Mouse (Mus musculus) kidney, embryonic 15.5 days (tissue): ENCODE data around the gene Omt2b. TPM values are rescaled to one million over a fixed set of nuclear protein-coding genes. Genes with fewer than 3 reads are reported as not detected.
A peak's percentile ranks its signal among the peaks of the same experiment; 100 is the strongest.

ENCODE experiments used
- ATAC-seq: fragments of 200-750 bp; cut with Nextera tagmentation; replicated peaks from 2 replicates; pipeline ENCODE4 v1.8.0; 2017; ENCODE audit warnings: moderate TSS enrichment; ENCODE audit not compliant: low FRiP score
- H3K27ac ChIP-seq: fragments of 300-500 bp; sonication (generic); 2 replicates; pipeline ENCODE4 v1.5.1; 2015; ENCODE audit warnings: mild to moderate bottlenecking, inconsistent platforms
- H3K27me3 ChIP-seq: fragments of 300-500 bp; sonication (generic); 2 replicates; pipeline ENCODE4 v1.6.1; 2015; ENCODE audit warnings: inconsistent platforms
- H3K36me3 ChIP-seq: fragments of 300-500 bp; sonication (generic); 2 replicates; pipeline ENCODE4 v1.6.1; 2015; ENCODE audit warnings: inconsistent platforms
- H3K4me1 ChIP-seq: fragments of 300-500 bp; sonication (generic); 2 replicates; pipeline ENCODE4 v1.6.1; 2015; ENCODE audit warnings: inconsistent platforms
- H3K4me2 ChIP-seq: fragments of 300-500 bp; sonication (generic); 2 replicates; pipeline ENCODE4 v1.6.1; 2015; ENCODE audit warnings: moderate library complexity, mild to moderate bottlenecking, inconsistent platforms
- H3K4me3 ChIP-seq: fragments of 300-500 bp; sonication (generic); replicated peaks from 2 replicates; pipeline ENCODE4 v1.5.1; 2015; ENCODE audit warnings: mild to moderate bottlenecking, inconsistent platforms
- H3K9ac ChIP-seq: fragments of 300-500 bp; sonication (generic); 2 replicates; pipeline ENCODE4 v1.6.1; 2015; ENCODE audit warnings: mild to moderate bottlenecking, inconsistent platforms
- H3K9me3 ChIP-seq: fragments of 300-500 bp; sonication (generic); replicated peaks from 2 replicates; pipeline ENCODE4 v1.6.1; 2016; ENCODE audit warnings: inconsistent platforms
- WGBS: fragments of 180-500 bp; shearing (Covaris S2); methylation state at CpG from one replicate; pipeline ENCODE4 v1.1.7; 2015; ENCODE audit warnings: mixed read lengths; 5-methylcytosine and 5-hydroxymethylcytosine counted together
- polyA plus RNA-seq: library from polyadenylated mRNA; unstranded; fragments of >200 nt; fragmentation: Nextera tagmentation; extraction: Ambion mirVana; gene quantifications from 2 replicates; pipeline ENCODE4 v1.2.1, GENCODE M21; 2015

Omt2b gene
- polyA plus RNA-seq, 1 experiment from 2014 or later = not detected

DNA sequence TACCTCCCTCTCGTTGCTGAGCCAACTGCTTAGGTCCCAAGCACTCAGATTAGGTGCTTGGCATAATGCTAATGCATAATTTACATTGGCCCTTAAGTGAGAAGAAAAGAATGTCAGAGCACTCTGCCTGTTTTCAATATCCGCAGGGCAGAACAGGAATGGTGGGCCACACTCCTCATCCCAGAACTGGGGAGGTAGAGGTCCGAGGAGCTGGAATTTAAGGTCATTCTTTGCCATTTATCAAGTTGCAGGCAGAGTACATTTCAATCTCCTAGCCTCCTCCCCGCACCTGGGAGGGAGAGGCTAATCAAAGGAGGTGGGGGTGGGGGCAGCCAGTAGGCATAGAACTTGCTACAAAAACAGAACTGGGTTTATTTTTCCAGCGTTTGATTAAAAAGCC lies 47.0 kb downstream of the Omt2b start:
- no peak for ATAC-seq
- no peak overlapping the region for H3K4me2 ChIP-seq
- 32% methylated on average over 5 of the region's 5 CpGs for WGBS
- H3K27me3 ChIP-seq = peaks cover 6% of the 10 kb centered on the region; the same call in 1 of the 2 replicates
- no peak overlapping the region for H3K4me3 ChIP-seq
- H3K4me1 ChIP-seq = peaks cover 11% of the 10 kb centered on the region
- H3K36me3 ChIP-seq = no peaks in the 10 kb centered on the region
- H3K9ac ChIP-seq = no peak overlapping the region
- no peak overlapping the region for H3K27ac ChIP-seq
- no peaks in the 10 kb centered on the region for H3K9me3 ChIP-seq

- no peaks in the 10 kb centered on the region for H3K9me3 ChIP-seq
- H3K4me3 ChIP-seq = no peak overlapping the region
- H3K4me2 ChIP-seq = no peak overlapping the region
- H3K27ac ChIP-seq = no peak overlapping the region
- ATAC-seq = no peak
- peaks cover 6% of the 10 kb centered on the region; the same call in 1 of the 2 replicates for H3K27me3 ChIP-seq
- H3K9ac ChIP-seq = no peak overlapping the region
- 65% methylated on average over 1 of the region's 1 CpGs for whole genome bisulfite sequencing
- peaks cover 11% of the 10 kb centered on the region for H3K4me1 ChIP-seq
- H3K36me3 ChIP-seq = no peaks in the 10 kb centered on the region
Measured at GRCm38 (mm10) chr9:78374885-78375389, 47.5 kb downstream of the Omt2b start.

GRCm38 (mm10) chr9:78375486-78375885 lies 48.1 kb downstream of the Omt2b start:
- no peak overlapping the region for H3K9ac ChIP-seq
- no peak overlapping the region for H3K4me3 ChIP-seq
- peaks cover 11% of the 10 kb centered on the region for H3K4me1 ChIP-seq
- H3K36me3 ChIP-seq = no peaks in the 10 kb centered on the region
- H3K27me3 ChIP-seq = peaks cover 10% of the 10 kb centered on the region; the same call in 1 of the 2 replicates
- ATAC-seq = no peak
- WGBS = 70% methylated on average over 4 of the region's 4 CpGs
- H3K27ac ChIP-seq = no peak overlapping the region
- H3K4me2 ChIP-seq = no peak overlapping the region
- no peaks in the 10 kb centered on the region for H3K9me3 ChIP-seq

GRCm38 (mm10) chr9:78377546-78377945 lies 50.2 kb downstream of the Omt2b start:
- Histone ChIP-seq H3K4me2 (peak overlapping the region; percentile 65), H3K27me3 (peaks cover 10% of the 10 kb centered on the region; the same call in 1 of the 2 replicates), H3K4me1 (peaks cover 11% of the 10 kb centered on the region), H3K9ac (no peak overlapping the region), H3K4me3 (peak overlapping the region; percentile 34), H3K36me3 (no peaks in the 10 kb centered on the region), H3K27ac (no peak overlapping the region), H3K9me3 (no peaks in the 10 kb centered on the region)
- no peak for ATAC-seq
- 39% methylated on average over 8 of the region's 8 CpGs for WGBS

- Histone ChIP-seq H3K4me1 (peaks cover 11% of the 10 kb centered on the region), H3K9ac (0 out of 2 replicates have a peak within 1 kb of the TSS, but pooled peaks have one; percentile 26), H3K27ac (no peak within 1 kb of the TSS), H3K27me3 (peaks cover 10% of the 10 kb centered on the region; the same call in 1 of the 2 replicates), H3K36me3 (no peaks in the 10 kb centered on the region), H3K9me3 (no peaks in the 10 kb centered on the region), H3K4me3 (peak within 1 kb of the TSS; percentile 34), H3K4me2 (peak within 1 kb of the TSS; percentile 65)
- ATAC-seq = peak; percentile 75
- WGBS = 6% methylated on average over 17 of the region's 23 CpGs
Measured at GRCm38 (mm10) chr9:78378113-78378785, 50.9 kb downstream of the Omt2b start, which contains the start of gene Ooep. Ooep (minus strand) TSS chr9:78378725.

Other genes starting within 250 kb of the Omt2b start
- gene Fbxo9, start 218.5 kb upstream of the Omt2b start, polyA plus RNA-seq = 38.4 and 40.1 TPM in 2 replicates
- 24.2 and 25.0 TPM in 2 replicates for gene Ick, start 218.4 kb upstream of the Omt2b start, polyA plus RNA-seq
- 109 and 115 TPM in 2 replicates for gene Gsta4, start 144.8 kb upstream of the Omt2b start, polyA plus RNA-seq
- 0.27 and 1.3 TPM in 2 replicates for gene Gsta1, start 96.9 kb upstream of the Omt2b start, polyA plus RNA-seq
- 0.21 and 0.31 TPM in 2 replicates for gene Gm3776, start 70.5 kb upstream of the Omt2b start, polyA plus RNA-seq
- gene Gm10639, start 37.7 kb upstream of the Omt2b start, polyA plus RNA-seq = 13.8 and 18.2 TPM in 2 replicates
- not detected in 2 replicates for gene Omt2a, start 12.8 kb upstream of the Omt2b start, polyA plus RNA-seq
- gene Gsta2, start 28.2 kb downstream of the Omt2b start, polyA plus RNA-seq = 41.3 and 45.0 TPM in 2 replicates
- gene Dppa5a, start 40.6 kb downstream of the Omt2b start, polyA plus RNA-seq = not detected in 2 replicates
- gene Ooep, start 51.1 kb downstream of the Omt2b start, polyA plus RNA-seq = 1.3 and 1.9 TPM in 2 replicates
- gene Ddx43, start 68.2 kb downstream of the Omt2b start, polyA plus RNA-seq = 0.22 and 0.31 TPM in 2 replicates
- 2.1 and 2.8 TPM in 2 replicates for gene Cgas, start 115.6 kb downstream of the Omt2b start, polyA plus RNA-seq
- 26.7 and 27.9 TPM in 2 replicates for gene Mto1, start 120.6 kb downstream of the Omt2b start, polyA plus RNA-seq
- gene Gm17324, start 121.2 kb downstream of the Omt2b start, polyA plus RNA-seq = 0.55 and 1.4 TPM in 2 replicates
- 4,779 and 4,974 TPM in 2 replicates for gene Eef1a1, start 161.6 kb downstream of the Omt2b start, polyA plus RNA-seq